Mouse (Mus musculus): ENCODE data around the gene Zfp598. TPM values are rescaled to one million over a fixed set of nuclear protein-coding genes. Genes with fewer than 3 reads are reported as not detected.

The Zfp598 gene
- 22.6 and 24.5 TPM in 2 replicates for polyA plus RNA-seq (2014; fragmentation: Nextera tagmentation; extraction: Ambion mirVana)

- peak within 1 kb of the TSS; percentile 85 for H3K27ac ChIP-seq (ENCODE audit: low read depth, low read length)
- no peaks in the 10 kb centered on the region for H3K9me3 ChIP-seq (ENCODE audit: control insufficient read depth, low read length)
- peak within 1 kb of the TSS; percentile 92 for H3K4me3 ChIP-seq (ENCODE audit: low read depth, low read length)
- peaks cover 22% of the 10 kb centered on the region for H3K4me1 ChIP-seq (ENCODE audit: control insufficient read depth, insufficient read depth, low read length)
- 1% methylated on average over 57 of the region's 80 CpGs for WGBS
- H3K9ac ChIP-seq (replicated peaks; ENCODE audit: low read depth, low read length): peak within 1 kb of the TSS; percentile 93
- no peaks in the 10 kb centered on the region for H3K36me3 ChIP-seq (ENCODE audit: control insufficient read depth, insufficient read depth, low read length)
- peak; percentile 99 for ATAC-seq (ENCODE audit: low read depth)
- H3K4me2 ChIP-seq (ENCODE audit: low read depth, low read length): peak within 1 kb of the TSS; percentile 67
- H3K27me3 ChIP-seq (ENCODE audit: control insufficient read depth, insufficient read depth, low read length): no peaks in the 10 kb centered on the region
These were observed at the start of gene Zfp598 for GRCm38 (mm10) chr17:24669545-24670245. Gene Zfp598, plus strand, starts transcription at chr17:24669687.

- no peaks in the 10 kb centered on the region for H3K4me1 ChIP-seq (ENCODE audit: control insufficient read depth, insufficient read depth, low read length)
- H3K36me3 ChIP-seq (ENCODE audit: control insufficient read depth, insufficient read depth, low read length): peaks cover 87% of the 10 kb centered on the region
- ATAC-seq (ENCODE audit: low read depth): no peak
- no peak overlapping the region for H3K4me2 ChIP-seq (ENCODE audit: low read depth, low read length)
- 94% methylated on average over 8 of the region's 8 CpGs for WGBS
- no peaks in the 10 kb centered on the region for H3K27me3 ChIP-seq (ENCODE audit: control insufficient read depth, insufficient read depth, low read length)
- no peaks in the 10 kb centered on the region for H3K9me3 ChIP-seq (ENCODE audit: control insufficient read depth, low read length)
- H3K27ac ChIP-seq (ENCODE audit: low read depth, low read length): no peak overlapping the region
- no peak overlapping the region for H3K9ac ChIP-seq (replicated peaks; ENCODE audit: low read depth, low read length)
- no peak overlapping the region for H3K4me3 ChIP-seq (ENCODE audit: low read depth, low read length)
These were observed 44.0 kb upstream of the Zfp598 start for GRCm38 (mm10) chr17:24625472-24625871.

DNA sequence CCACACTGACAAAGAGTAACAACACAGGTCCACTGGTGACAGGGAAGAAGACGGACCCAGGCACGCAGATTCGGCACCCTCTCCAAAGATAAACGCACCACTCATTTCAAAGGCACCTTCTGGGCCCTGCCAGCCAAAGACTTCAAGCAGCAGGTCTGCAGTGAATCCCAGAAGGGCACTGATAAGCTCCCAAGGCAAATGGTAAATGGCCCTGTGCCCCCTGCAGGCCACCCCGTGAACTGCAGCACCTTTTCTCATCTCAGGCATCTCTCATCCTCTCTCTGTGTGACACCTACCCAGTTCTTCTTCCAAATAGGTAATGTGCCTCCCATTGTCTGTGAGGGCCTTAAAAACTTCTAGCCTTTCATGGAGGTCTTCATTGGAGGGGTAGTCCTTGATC is 40.8 kb upstream of the Zfp598 start:
- 48% methylated on average over 5 of the region's 5 CpGs for WGBS
- H3K9me3 ChIP-seq (ENCODE audit: control insufficient read depth, low read length): no peaks in the 10 kb centered on the region
- H3K4me2 ChIP-seq (ENCODE audit: low read depth, low read length): no peak overlapping the region
- peaks cover 61% of the 10 kb centered on the region for H3K36me3 ChIP-seq (ENCODE audit: control insufficient read depth, insufficient read depth, low read length)
- H3K4me3 ChIP-seq (ENCODE audit: low read depth, low read length): no peak overlapping the region
- peaks cover 5% of the 10 kb centered on the region for H3K4me1 ChIP-seq (ENCODE audit: control insufficient read depth, insufficient read depth, low read length)
- no peak for ATAC-seq (ENCODE audit: low read depth)
- no peak overlapping the region for H3K27ac ChIP-seq (ENCODE audit: low read depth, low read length)
- no peaks in the 10 kb centered on the region for H3K27me3 ChIP-seq (ENCODE audit: control insufficient read depth, insufficient read depth, low read length)
- H3K9ac ChIP-seq (replicated peaks; ENCODE audit: low read depth, low read length): no peak overlapping the region

DNA sequence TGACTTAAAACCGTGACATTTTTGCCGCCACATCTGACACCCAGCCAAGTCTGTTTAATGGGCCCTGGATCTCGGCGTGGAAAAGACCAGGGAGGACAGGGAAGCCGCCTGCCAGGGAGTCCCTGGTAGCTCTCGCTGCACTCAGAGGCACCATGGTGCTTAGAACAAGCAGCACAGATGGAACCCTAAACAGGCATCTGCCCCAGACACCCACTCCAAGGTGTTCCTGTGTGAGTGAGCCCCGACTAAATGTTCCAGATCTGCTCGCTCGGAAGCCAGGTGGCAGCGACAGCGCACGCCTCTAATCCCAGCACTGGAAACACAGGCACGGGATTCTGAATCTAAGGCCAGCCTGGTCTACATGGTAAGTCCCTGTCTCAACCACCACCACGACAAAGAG is 39.4 kb upstream of the Zfp598 start:
- Histone ChIP-seq H3K9me3 (ENCODE audit: control insufficient read depth, low read length) (no peaks in the 10 kb centered on the region), H3K27me3 (ENCODE audit: control insufficient read depth, insufficient read depth, low read length) (no peaks in the 10 kb centered on the region), H3K27ac (ENCODE audit: low read depth, low read length) (no peak overlapping the region), H3K4me3 (ENCODE audit: low read depth, low read length) (no peak overlapping the region), H3K36me3 (ENCODE audit: control insufficient read depth, insufficient read depth, low read length) (peaks cover 50% of the 10 kb centered on the region), H3K9ac (replicated peaks; ENCODE audit: low read depth, low read length) (no peak overlapping the region), H3K4me1 (ENCODE audit: control insufficient read depth, insufficient read depth, low read length) (peaks cover 5% of the 10 kb centered on the region), H3K4me2 (ENCODE audit: low read depth, low read length) (no peak overlapping the region)
- no peak for ATAC-seq (ENCODE audit: low read depth)
- WGBS: 93% methylated on average over 14 of the region's 14 CpGs

DNA sequence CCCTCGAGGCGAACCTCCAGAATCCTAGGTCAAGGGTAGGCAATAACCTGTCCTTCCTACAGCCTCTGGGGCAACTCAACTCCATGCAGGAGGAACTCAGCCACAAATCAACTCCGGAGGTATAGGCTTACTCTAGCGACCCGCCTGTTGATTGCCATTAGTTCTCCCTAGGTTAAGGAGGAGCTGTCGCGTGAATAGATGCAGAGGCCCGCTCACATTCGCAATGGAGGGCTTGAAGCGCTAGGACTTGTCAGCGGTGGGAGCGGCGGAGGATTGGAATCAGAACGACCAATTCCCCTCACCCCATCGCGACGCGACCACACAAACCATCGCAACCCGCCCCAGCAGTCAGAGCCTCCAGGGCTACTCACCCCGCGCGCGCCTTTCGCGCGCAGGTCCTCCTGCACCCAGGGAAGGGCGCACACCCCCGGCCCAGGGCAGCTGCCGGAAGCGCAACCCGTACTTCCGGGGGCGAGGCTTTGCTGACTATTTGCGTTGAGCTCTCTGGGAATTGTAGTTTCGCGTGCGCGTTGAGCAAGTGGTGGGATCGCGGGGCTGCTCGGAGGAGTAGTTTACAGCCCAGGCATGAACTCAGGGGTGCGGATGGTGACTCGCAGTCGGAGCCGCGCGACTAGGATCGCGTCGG is 37.2 kb upstream of the Zfp598 start, which contains the start of the genes Tsc2 and Nthl1:
TSS of gene Tsc2 (minus strand) at position 464 of the 646 bp plus-strand sequence.
TSS of gene Nthl1 (plus strand) at position 514 of the 646 bp plus-strand sequence.
- peaks cover 32% of the 10 kb centered on the region for H3K36me3 ChIP-seq (ENCODE audit: control insufficient read depth, insufficient read depth, low read length)
- H3K27ac ChIP-seq (ENCODE audit: low read depth, low read length): peak within 1 kb of the TSS; percentile 73
- H3K27me3 ChIP-seq (ENCODE audit: control insufficient read depth, insufficient read depth, low read length): no peaks in the 10 kb centered on the region
- WGBS: 2% methylated on average over 51 of the region's 51 CpGs
- H3K4me1 ChIP-seq (ENCODE audit: control insufficient read depth, insufficient read depth, low read length): peaks cover 5% of the 10 kb centered on the region
- H3K4me2 ChIP-seq (ENCODE audit: low read depth, low read length): peak within 1 kb of the TSS; percentile 85
- peak within 1 kb of the TSS; percentile 58 for H3K9ac ChIP-seq (replicated peaks; ENCODE audit: low read depth, low read length)
- H3K9me3 ChIP-seq (ENCODE audit: control insufficient read depth, low read length): no peaks in the 10 kb centered on the region
- peak within 1 kb of the TSS; percentile 65 for H3K4me3 ChIP-seq (ENCODE audit: low read depth, low read length)
- ATAC-seq (ENCODE audit: low read depth): peak; percentile 91

DNA sequence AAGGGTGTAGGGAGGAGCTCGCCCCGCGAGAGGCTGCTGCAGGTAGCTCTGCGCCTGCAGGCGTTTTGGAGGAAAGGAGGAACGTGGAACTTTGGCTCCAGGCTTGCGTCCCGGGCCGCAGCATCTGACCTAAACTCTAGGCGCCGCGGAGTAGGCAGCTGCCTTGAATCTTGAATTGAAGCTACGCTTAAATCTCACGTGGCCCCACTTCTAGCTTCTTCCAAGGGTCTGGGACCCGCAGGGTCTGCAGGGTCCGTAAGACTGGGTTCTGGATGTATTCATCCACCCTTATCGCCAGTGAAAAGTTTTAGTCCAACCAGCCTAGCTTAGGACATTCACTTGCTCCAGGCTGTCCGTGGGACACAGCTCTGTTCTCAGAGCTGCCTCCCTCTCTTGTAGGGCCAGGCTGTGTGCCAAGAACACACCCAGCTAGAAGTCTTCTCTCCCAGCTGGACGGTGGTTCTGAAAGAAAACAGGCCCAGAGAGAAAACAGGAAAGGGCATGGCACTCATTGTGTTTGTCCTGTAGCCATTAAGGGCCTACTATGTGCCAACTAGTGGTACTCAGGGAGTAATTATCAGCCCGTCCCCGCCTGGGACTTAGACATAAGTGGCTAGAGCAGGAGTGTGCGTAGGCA is 36.6 kb upstream of the Zfp598 start:
- 11% methylated on average over 22 of the region's 22 CpGs for WGBS
- Histone ChIP-seq H3K4me2 (ENCODE audit: low read depth, low read length) (peak overlapping the region; percentile 85), H3K27ac (ENCODE audit: low read depth, low read length) (peak overlapping the region; percentile 73), H3K9me3 (ENCODE audit: control insufficient read depth, low read length) (no peaks in the 10 kb centered on the region), H3K27me3 (ENCODE audit: control insufficient read depth, insufficient read depth, low read length) (no peaks in the 10 kb centered on the region), H3K4me1 (ENCODE audit: control insufficient read depth, insufficient read depth, low read length) (peaks cover 5% of the 10 kb centered on the region), H3K36me3 (ENCODE audit: control insufficient read depth, insufficient read depth, low read length) (peaks cover 27% of the 10 kb centered on the region), H3K9ac (replicated peaks; ENCODE audit: low read depth, low read length) (peak overlapping the region; percentile 58), H3K4me3 (ENCODE audit: low read depth, low read length) (peak overlapping the region; percentile 65)
- ATAC-seq (ENCODE audit: low read depth): peak; percentile 15; the same call in 1 of the 2 replicates

- H3K4me3 ChIP-seq (ENCODE audit: low read depth, low read length): no peak overlapping the region
- WGBS: 93% methylated on average over 11 of the region's 11 CpGs
These were observed 35.7 kb upstream of the Zfp598 start for GRCm38 (mm10) chr17:24633831-24634230.

DNA sequence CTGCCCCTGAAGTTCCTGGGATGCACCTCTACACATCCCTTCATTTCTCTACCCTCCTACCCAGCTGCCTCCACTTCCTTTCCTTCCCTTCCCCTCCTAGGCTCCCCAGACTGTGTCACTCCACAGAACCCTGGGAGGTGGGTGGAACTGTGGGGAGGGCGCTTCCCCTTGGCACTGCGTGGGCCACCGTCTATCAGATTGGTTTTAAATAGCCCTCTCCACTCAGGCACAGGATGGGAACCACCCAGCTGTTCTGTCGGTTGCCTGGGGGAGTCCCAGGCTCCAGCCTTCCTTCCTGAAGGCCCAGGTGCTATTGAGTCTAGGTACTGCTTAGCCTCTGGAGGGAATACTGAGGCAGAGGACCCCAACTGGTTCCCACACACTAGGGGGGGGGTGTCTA is 34.5 kb upstream of the Zfp598 start:
- H3K4me3 ChIP-seq (ENCODE audit: low read depth, low read length): no peak overlapping the region
- H3K27me3 ChIP-seq (ENCODE audit: control insufficient read depth, insufficient read depth, low read length): no peaks in the 10 kb centered on the region
- no peak for ATAC-seq (ENCODE audit: low read depth)
- H3K9ac ChIP-seq (replicated peaks; ENCODE audit: low read depth, low read length): no peak overlapping the region
- no peak overlapping the region for H3K4me2 ChIP-seq (ENCODE audit: low read depth, low read length)
- no peak overlapping the region for H3K27ac ChIP-seq (ENCODE audit: low read depth, low read length)
- 79% methylated on average over 4 of the region's 4 CpGs for WGBS
- H3K4me1 ChIP-seq (ENCODE audit: control insufficient read depth, insufficient read depth, low read length): peaks cover 8% of the 10 kb centered on the region
- H3K36me3 ChIP-seq (ENCODE audit: control insufficient read depth, insufficient read depth, low read length): peaks cover 10% of the 10 kb centered on the region
- H3K9me3 ChIP-seq (ENCODE audit: control insufficient read depth, low read length): no peaks in the 10 kb centered on the region

More at GRCm38 (mm10) chr17:24633831-24634230, 35.7 kb upstream of the Zfp598 start:
- Histone ChIP-seq H3K27ac (ENCODE audit: low read depth, low read length) (no peak overlapping the region), H3K4me2 (ENCODE audit: low read depth, low read length) (no peak overlapping the region), H3K9ac (replicated peaks; ENCODE audit: low read depth, low read length) (no peak overlapping the region), H3K4me1 (ENCODE audit: control insufficient read depth, insufficient read depth, low read length) (peaks cover 5% of the 10 kb centered on the region), H3K27me3 (ENCODE audit: control insufficient read depth, insufficient read depth, low read length) (no peaks in the 10 kb centered on the region), H3K36me3 (ENCODE audit: control insufficient read depth, insufficient read depth, low read length) (peaks cover 20% of the 10 kb centered on the region), H3K9me3 (ENCODE audit: control insufficient read depth, low read length) (no peaks in the 10 kb centered on the region)
- no peak for ATAC-seq (ENCODE audit: low read depth)

GRCm38 (mm10) chr17:24635694-24636093 is 33.8 kb upstream of the Zfp598 start:
- Histone ChIP-seq H3K36me3 (ENCODE audit: control insufficient read depth, insufficient read depth, low read length) (0 out of 2 replicates have a peak, but pooled peaks cover 3% of the 10 kb centered on the region), H3K27me3 (ENCODE audit: control insufficient read depth, insufficient read depth, low read length) (no peaks in the 10 kb centered on the region), H3K4me1 (ENCODE audit: control insufficient read depth, insufficient read depth, low read length) (peaks cover 8% of the 10 kb centered on the region), H3K27ac (ENCODE audit: low read depth, low read length) (no peak overlapping the region), H3K9me3 (ENCODE audit: control insufficient read depth, low read length) (no peaks in the 10 kb centered on the region), H3K4me2 (ENCODE audit: low read depth, low read length) (no peak overlapping the region), H3K9ac (replicated peaks; ENCODE audit: low read depth, low read length) (no peak overlapping the region), H3K4me3 (ENCODE audit: low read depth, low read length) (no peak overlapping the region)
- ATAC-seq (ENCODE audit: low read depth): no peak
- 98% methylated on average over 5 of the region's 5 CpGs for WGBS

Data from neural tube, embryonic 14.5 days (tissue).